Mouse (Mus musculus) adrenal gland, postnatal 14 days (tissue): Measurements from ENCODE around the gene Fam69b. TPM values are rescaled to one million over a fixed set of nuclear protein-coding genes. Genes with fewer than 3 reads are reported as not detected.
A peak's percentile ranks its signal among the peaks of the same experiment; 100 is the strongest.

Experiments used
- DNase-seq: peaks from one replicate; pipeline ENCODE4 v3.0.0; 2021; ENCODE audit warnings: mixed read lengths
- microRNA-seq, 2 experiments: library from miRNA; unstranded; fragments of <30 nt; microRNA quantifications; one replicate each; pipeline ENCODE4 v1.2.0; 2021
- total RNA-seq: library from RNA; stranded (reverse); gene quantifications from 2 replicates; pipeline ENCODE4 v1.2.3, GENCODE M21; 2021

Fam69b gene
- total RNA-seq, 1 experiment from 2014 or later: 12.3 TPM

- DNase-seq: no peak
Measured at GRCm38 (mm10) chr2:26661768-26662508, 33.7 kb downstream of the Fam69b start.

- no peak for DNase-seq
Measured at GRCm38 (mm10) chr2:26662509-26662882, 34.2 kb downstream of the Fam69b start.

GRCm38 (mm10) chr2:26663112-26663511 is 34.9 kb downstream of the Fam69b start:
- DNase-seq: no peak

- DNase-seq: peak; percentile 75
Measured at GRCm38 (mm10) chr2:26663551-26663950, 35.3 kb downstream of the Fam69b start.

- no peak for DNase-seq
Measured at GRCm38 (mm10) chr2:26668746-26669145, 40.5 kb downstream of the Fam69b start.

- no peak for DNase-seq
Measured at GRCm38 (mm10) chr2:26671182-26671581, 42.9 kb downstream of the Fam69b start, which contains the start of gene Lcn4. TSS of gene Lcn4 (minus strand) at chr2:26671282.

Small RNA genes lying within 50 kb of the gene (microRNA-seq; reads per million reads assigned to microRNA genes)
- 5.1 to 5.7 reads per million in 2 experiments for gene Mir126a
- gene Mir126b: 0 reads per million in 2 experiments

Other genes starting within 250 kb of the Fam69b start
- 26.9 and 33.7 TPM in 2 replicates for gene Snapc4, start 247.8 kb upstream of the Fam69b start, total RNA-seq
- gene Entr1, start 239.1 kb upstream of the Fam69b start, total RNA-seq: 83.5 and 94.9 TPM in 2 replicates
- 122 TPM in 2 replicates for gene Pmpca, start 239.1 kb upstream of the Fam69b start, total RNA-seq
- gene Inpp5e, start 219.3 kb upstream of the Fam69b start, total RNA-seq: 14.5 and 16.9 TPM in 2 replicates
- gene Sec16a, start 183.2 kb upstream of the Fam69b start, total RNA-seq: 50.1 and 54.6 TPM in 2 replicates
- 27.5 and 35.7 TPM in 2 replicates for gene Notch1, start 111.8 kb upstream of the Fam69b start, total RNA-seq
- 217 and 247 TPM in 2 replicates for gene Egfl7, start 48.4 kb upstream of the Fam69b start, total RNA-seq
- not detected in 2 replicates for gene Gm20532, start 41.8 kb upstream of the Fam69b start, total RNA-seq
- gene Agpat2, start 24.0 kb upstream of the Fam69b start, total RNA-seq: 271 and 405 TPM in 2 replicates
- not detected in 2 replicates for gene Lcn4, start 42.8 kb downstream of the Fam69b start, total RNA-seq
- not detected in 2 replicates for gene Abo, start 236.5 kb downstream of the Fam69b start, total RNA-seq